In the genomic region with DNA sequence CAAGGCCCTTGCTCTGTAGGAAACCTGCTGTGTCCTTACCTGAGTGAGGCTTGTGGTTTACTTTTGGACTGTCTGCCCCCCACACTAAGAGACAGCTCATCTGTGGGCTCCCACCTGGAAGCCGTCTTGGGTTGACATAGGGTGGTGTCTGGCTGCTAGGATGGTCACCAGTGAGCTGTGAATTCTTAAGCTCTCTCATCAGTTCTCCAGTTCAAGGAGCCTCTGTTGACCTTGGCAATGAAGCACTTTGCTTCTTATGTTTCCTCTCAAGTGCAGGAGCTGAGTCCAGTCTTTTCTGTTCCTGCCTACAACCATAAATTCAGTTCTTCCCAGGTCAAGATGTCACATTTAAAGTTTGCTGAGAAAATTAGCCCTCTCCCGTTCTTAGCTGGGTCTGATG, we compare ENCODE assay signal across 18 mouse cellular contexts. TPM values are rescaled to one million over a fixed set of nuclear protein-coding genes. Genes with fewer than 3 reads are reported as not detected.
DNase-seq lines count a peak whose midpoint lies in the region; ATAC-seq and TF ChIP-seq lines count a peak whose summit lies in the region.
"Had no signal": no experiment of that assay in that cellular context is flagged by ENCODE, and none has a peak within 500 bp of the region (broad histone marks: within the 10 kb centered on the region; RNA-seq: fewer than 3 reads in every experiment).

No protein-coding gene starts in this region.

- no peak overlapping the region for H3K9ac ChIP-seq in kidney, embryonic 16.5 days (replicated peaks; ENCODE audit: low read length)
- H3K9ac ChIP-seq in ES-Bruce4 (ENCODE audit: low read depth, poor library complexity, severe bottlenecking): no peak overlapping the region
- H3K9ac ChIP-seq: embryonic facial prominence, embryonic 12.5 days; forebrain, embryonic 15.5 days; heart, embryonic 12.5 days; hindbrain, embryonic 14.5 days had no signal

- H3K4me3 ChIP-seq in kidney, embryonic 16.5 days (ENCODE audit: low read length): no peak overlapping the region
- no peak overlapping the region for H3K4me3 ChIP-seq in kidney, adult 2 months (ENCODE audit: insufficient read depth, low read depth, low read length)
- no peak overlapping the region for H3K4me3 ChIP-seq in ES-Bruce4 (ENCODE audit: low read depth, low read length)
- H3K4me3 ChIP-seq: embryonic facial prominence, embryonic 12.5 days; forebrain, embryonic 15.5 days; heart, embryonic 12.5 days; hindbrain, embryonic 10.5 days had no signal

- TF ChIP-seq CTCF in kidney, adult 2 months (conservative IDR thresholded peaks at IDR 0.05; ENCODE audit: insufficient read depth, insufficient read length, low read depth, low read length): no peak
- TF ChIP-seq CTCF in ES-Bruce4 (IDR thresholded peaks at IDR 0.05; ENCODE audit: low read depth, low read length): no peak

- peak; percentile 76; the same call in 1 of the 2 replicates for ATAC-seq in kidney, embryonic 16.5 days (ENCODE audit: low FRiP score, low TSS enrichment)
- ATAC-seq in monocyte, adult 5-6 weeks (replicated peaks; ENCODE audit: insufficient number of reproducible peaks, low FRiP score, low TSS enrichment, poor library complexity, severe bottlenecking): 0 out of 2 replicates have a peak, but pooled peaks have one; percentile 22
- ATAC-seq: forebrain, embryonic 15.5 days had no signal

- H3K4me2 ChIP-seq in kidney, embryonic 16.5 days (replicated peaks; ENCODE audit: low read depth, low read length): no peak overlapping the region
- H3K4me2 ChIP-seq: embryonic facial prominence, embryonic 12.5 days; forebrain, embryonic 15.5 days; heart, embryonic 12.5 days; hindbrain, embryonic 14.5 days had no signal

- 0 out of 2 replicates have a peak overlapping the region, but pooled peaks have one; percentile 18 for H3K27ac ChIP-seq in kidney, embryonic 16.5 days (ENCODE audit: low read length)
- H3K27ac ChIP-seq in kidney, adult 2 months (ENCODE audit: insufficient read depth, low read depth, low read length): no peak overlapping the region
- peak overlapping the region; percentile 16; the same call in 1 of the 2 replicates for H3K27ac ChIP-seq in ES-Bruce4 (ENCODE audit: insufficient read depth, low read length)
- H3K27ac ChIP-seq: embryonic facial prominence, embryonic 12.5 days; forebrain, embryonic 15.5 days; hindbrain, embryonic 10.5 days; hindbrain, embryonic 14.5 days had no signal

- H3K9me3 ChIP-seq in kidney, embryonic 16.5 days (ENCODE audit: low read length): no peaks in the 10 kb centered on the region
- no peaks in the 10 kb centered on the region; the same call in 1 of the 2 replicates for H3K9me3 ChIP-seq in ES-Bruce4 (replicated peaks; ENCODE audit: control insufficient read depth, insufficient read depth, low read length, poor library complexity, severe bottlenecking)
- H3K9me3 ChIP-seq: embryonic facial prominence, embryonic 12.5 days; forebrain, embryonic 15.5 days had no signal

- no peaks in the 10 kb centered on the region for H3K27me3 ChIP-seq in kidney, embryonic 16.5 days (ENCODE audit: insufficient read depth, low read length)
- no peaks in the 10 kb centered on the region for H3K27me3 ChIP-seq in kidney, adult 2 months (replicated peaks; ENCODE audit: control insufficient read depth, insufficient read depth, low read length)
- H3K27me3 ChIP-seq in ES-Bruce4 (ENCODE audit: control insufficient read depth, insufficient read depth, low read length, poor library complexity, severe bottlenecking): no peaks in the 10 kb centered on the region
- H3K27me3 ChIP-seq: embryonic facial prominence, embryonic 12.5 days; forebrain, embryonic 15.5 days; heart, embryonic 12.5 days had no signal

- TF ChIP-seq POLR2A in kidney, adult 2 months (IDR thresholded peaks at IDR 0.05; ENCODE audit: low read depth, low read length): no peak
- TF ChIP-seq POLR2A in ES-Bruce4 (IDR thresholded peaks at IDR 0.05; ENCODE audit: insufficient read depth, low read length): no peak

- WGBS in kidney, embryonic 16.5 days: 19% methylated on average over 2 of the region's 2 CpGs
- 41% methylated on average over 2 of the region's 2 CpGs for WGBS in kidney, adult 2 months

- TF ChIP-seq EP300 in ES-Bruce4 (IDR thresholded peaks at IDR 0.05; ENCODE audit: insufficient read depth, low read depth, low read length): no peak

- H3K4me1 ChIP-seq in kidney, embryonic 16.5 days (ENCODE audit: insufficient read depth, low read length): 0 out of 2 replicates have a peak, but pooled peaks cover 4% of the 10 kb centered on the region
- H3K4me1 ChIP-seq in kidney, adult 2 months (ENCODE audit: control insufficient read depth, insufficient read depth, low read length): no peaks in the 10 kb centered on the region
- peaks cover 4% of the 10 kb centered on the region for H3K4me1 ChIP-seq in ES-Bruce4 (ENCODE audit: control insufficient read depth, insufficient read depth, low read length)
- H3K4me1 ChIP-seq: embryonic facial prominence, embryonic 12.5 days; forebrain, embryonic 15.5 days; hindbrain, embryonic 10.5 days had no signal

- H3K36me3 ChIP-seq in kidney, embryonic 16.5 days (ENCODE audit: insufficient read depth, low read length): no peaks in the 10 kb centered on the region
- H3K36me3 ChIP-seq in kidney, adult 2 months (ENCODE audit: control insufficient read depth, insufficient read depth, low read length): no peaks in the 10 kb centered on the region
- H3K36me3 ChIP-seq in ES-Bruce4 (ENCODE audit: control insufficient read depth, insufficient read depth, low read length, poor library complexity, severe bottlenecking): no peaks in the 10 kb centered on the region
- H3K36me3 ChIP-seq: embryonic facial prominence, embryonic 12.5 days; forebrain, embryonic 15.5 days; heart, embryonic 12.5 days had no signal

- peak; percentile 62 for DNase-seq in heart, adult 11 months
- DNase-seq in heart, adult 18-20 months: no peak
- DNase-seq in kidney, adult 2 months: no peak
- no peak for DNase-seq in cerebellum, adult 8-10 months
- DNase-seq: adrenal gland, adult 8-10 months; adrenal gland, postnatal 36 days; cerebellum, adult 11 months; cerebellum, adult 9-10 months; cerebellum, postnatal 25 days; gastrocnemius, postnatal 25 days had no signal

RNA-seq across cellular contexts. Expression of a gene that starts 34.5 kb away (rescaled TPM):
- total RNA-seq in heart, adult 18-20 months (2021): 100 to 1,000 TPM in 1 of 2 experiments, 10 to 100 TPM in 1; 98.5 to 136 TPM
- polyA plus RNA-seq in kidney, embryonic 16.5 days (2015; fragmentation: Nextera tagmentation; extraction: Ambion mirVana): 5.8 and 6.5 TPM in 2 replicates
- polyA plus RNA-seq in kidney, adult 2 months (2012; rRNA removed): 59.3 and 62.3 TPM in 2 replicates
- 73.8 and 77.1 TPM in 2 replicates for polyA plus RNA-seq in ES-Bruce4 (2011; ENCODE audit: insufficient read depth, insufficient read length, low read depth, missing spikeins)
- total RNA-seq in monocyte, adult 5-6 weeks (2017): 24.5 to 29.0 TPM (median 24.6 TPM) in 3 replicates
